Mouse (Mus musculus) myocyte (in vitro differentiated cells): ENCODE measurements at regions not wholly inside any gene's neighbourhood (a gene's known extent, or its start where the extent isn't known, plus 50 kb on each side); places are given as distances from the start of the nearest gene placed in this dataset.
"Not testable (repeated sequence)": the region's sequence is repeated elsewhere in the genome, so short reads cannot be mapped to it uniquely, and the experiment has no call there.

Experiments
- CEBPB ChIP-seq: IDR thresholded peaks from 2 replicates; pipeline ENCODE4 v1.6.1; 2011; ENCODE audit warnings: mild to moderate bottlenecking, moderate library complexity; ENCODE audit not compliant: poor library complexity, insufficient read depth, severe bottlenecking
- E2F4 ChIP-seq: IDR thresholded peaks from one replicate; pipeline ENCODE4 v1.6.1; 2011; ENCODE audit warnings: mild to moderate bottlenecking, control low read depth, moderate library complexity; ENCODE audit not compliant: insufficient read depth
- MAX ChIP-seq: IDR thresholded peaks from one replicate; pipeline ENCODE4 v1.6.1; 2011; ENCODE audit warnings: low read depth, mild to moderate bottlenecking, control low read depth
- MYOG ChIP-seq, 3 experiments: IDR thresholded peaks; one replicate each; pipeline ENCODE4 v1.6.1; 2011; ENCODE audit warnings: control low read depth in 2 of 3, low read depth in 2 of 3, mild to moderate bottlenecking in 2 of 3; ENCODE audit not compliant: insufficient read length in 2 of 3, control insufficient read depth in 1 of 3, insufficient read depth in 1 of 3
- POLR2A ChIP-seq: IDR thresholded peaks from one replicate; pipeline ENCODE4 v1.6.1; 2011; ENCODE audit warnings: low read depth, mild to moderate bottlenecking, control low read depth, moderate library complexity; ENCODE audit not compliant: insufficient read length
- POLR2AphosphoS2 ChIP-seq: IDR thresholded peaks from one replicate; pipeline ENCODE4 v1.6.1; 2011; ENCODE audit warnings: low read depth, control low read depth; ENCODE audit not compliant: insufficient read length
- REST ChIP-seq: IDR thresholded peaks from one replicate; pipeline ENCODE4 v1.6.1; 2011; ENCODE audit warnings: mild to moderate bottlenecking, control low read depth, moderate library complexity; ENCODE audit not compliant: insufficient read depth, insufficient read length
- TCF12 ChIP-seq: IDR thresholded peaks from one replicate; pipeline ENCODE4 v1.6.1; 2011; ENCODE audit warnings: mild to moderate bottlenecking, control low read depth; ENCODE audit not compliant: poor library complexity, insufficient read depth, severe bottlenecking
- TCF3 ChIP-seq: IDR thresholded peaks from one replicate; pipeline ENCODE4 v1.6.1; 2011; ENCODE audit warnings: low read depth, control low read depth; ENCODE audit not compliant: insufficient read length
- USF1 ChIP-seq: IDR thresholded peaks from one replicate; pipeline ENCODE4 v1.6.1; 2011; ENCODE audit warnings: low read depth, mild to moderate bottlenecking, control low read depth, moderate library complexity

- not testable (repeated sequence) for TF ChIP-seq POLR2A; USF1; MAX; CEBPB; MYOG (IDR thresholded peaks at IDR 0.05; ENCODE audit: control insufficient read depth in 1 of 3, insufficient read depth in 1 of 3, insufficient read length in 2 of 3, low read depth in 2 of 3); TCF3; E2F4; REST; POLR2AphosphoS2; TCF12
Measured at GRCm38 (mm10) chr13:70103491-70103890, 301.3 kb downstream of the Med10 start.
